Mouse (Mus musculus): ENCODE measurements around the gene Kifc3.

- TF ChIP-seq CTCF (IDR thresholded peaks at IDR 0.05; ENCODE audit: control insufficient read depth, insufficient read depth, low read length), result no peak
- TF ChIP-seq POLR2A (IDR thresholded peaks at IDR 0.05; ENCODE audit: borderline replicate concordance, control insufficient read depth, low read depth, low read length), result no peak
Measured at GRCm38 (mm10) chr8:95215709-95216360, 13.2 kb upstream of the Kifc3 start.
